Mouse (Mus musculus): ENCODE measurements around the gene Tbc1d14. TPM values are rescaled to one million over a fixed set of nuclear protein-coding genes. Genes with fewer than 3 reads are reported as not detected.

Tbc1d14 gene
- polyA plus RNA-seq, 1 experiment from 2014 or later: 49.9 TPM

GRCm38 (mm10) chr5:36449710-36450358, 143.2 kb downstream of the Tbc1d14 start:
- Histone ChIP-seq H3K9ac (ENCODE audit: low read depth, low read length) (no peak overlapping the region), H3K4me2 (replicated peaks; ENCODE audit: low read depth, low read length) (no peak overlapping the region), H3K27ac (ENCODE audit: low read depth, low read length) (no peak overlapping the region), H3K36me3 (ENCODE audit: control insufficient read depth, insufficient read depth, low read length) (no peaks in the 10 kb centered on the region), H3K9me3 (ENCODE audit: control insufficient read depth, low read length) (no peaks in the 10 kb centered on the region), H3K27me3 (ENCODE audit: control insufficient read depth, insufficient read depth, low read length) (no peaks in the 10 kb centered on the region), H3K4me3 (ENCODE audit: low read length) (no peak overlapping the region), H3K4me1 (ENCODE audit: control insufficient read depth, insufficient read depth, low read length) (no peaks in the 10 kb centered on the region)
- WGBS: 60% methylated on average over 6 of the region's 6 CpGs
- ATAC-seq (ENCODE audit: low FRiP score, low TSS enrichment): no peak

- no peaks in the 10 kb centered on the region for H3K27me3 ChIP-seq (ENCODE audit: control insufficient read depth, insufficient read depth, low read length)
- H3K36me3 ChIP-seq (ENCODE audit: control insufficient read depth, insufficient read depth, low read length): no peaks in the 10 kb centered on the region
- no peak for ATAC-seq (ENCODE audit: low FRiP score, low TSS enrichment)
- no peak overlapping the region for H3K27ac ChIP-seq (ENCODE audit: low read depth, low read length)
- 92% methylated on average over 12 of the region's 12 CpGs for WGBS
- no peak overlapping the region for H3K4me2 ChIP-seq (replicated peaks; ENCODE audit: low read depth, low read length)
- no peak overlapping the region for H3K4me3 ChIP-seq (ENCODE audit: low read length)
- no peaks in the 10 kb centered on the region for H3K4me1 ChIP-seq (ENCODE audit: control insufficient read depth, insufficient read depth, low read length)
- no peak overlapping the region for H3K9ac ChIP-seq (ENCODE audit: low read depth, low read length)
- no peaks in the 10 kb centered on the region for H3K9me3 ChIP-seq (ENCODE audit: control insufficient read depth, low read length)
Measured at GRCm38 (mm10) chr5:36447872-36448271, 145.2 kb downstream of the Tbc1d14 start.

GRCm38 (mm10) chr5:36446166-36446890, 146.7 kb downstream of the Tbc1d14 start:
- no peak overlapping the region for H3K4me2 ChIP-seq (replicated peaks; ENCODE audit: low read depth, low read length)
- no peaks in the 10 kb centered on the region for H3K4me1 ChIP-seq (ENCODE audit: control insufficient read depth, insufficient read depth, low read length)
- no peaks in the 10 kb centered on the region for H3K27me3 ChIP-seq (ENCODE audit: control insufficient read depth, insufficient read depth, low read length)
- ATAC-seq (ENCODE audit: low FRiP score, low TSS enrichment): no peak
- H3K9ac ChIP-seq (ENCODE audit: low read depth, low read length): no peak overlapping the region
- H3K9me3 ChIP-seq (ENCODE audit: control insufficient read depth, low read length): no peaks in the 10 kb centered on the region
- H3K36me3 ChIP-seq (ENCODE audit: control insufficient read depth, insufficient read depth, low read length): no peaks in the 10 kb centered on the region
- no peak overlapping the region for H3K27ac ChIP-seq (ENCODE audit: low read depth, low read length)
- WGBS: 46% methylated on average over 9 of the region's 9 CpGs
- no peak overlapping the region for H3K4me3 ChIP-seq (ENCODE audit: low read length)

GRCm38 (mm10) chr5:36445028-36445427, 148.0 kb downstream of the Tbc1d14 start:
- ATAC-seq (ENCODE audit: low FRiP score, low TSS enrichment): no peak
- no peak overlapping the region for H3K27ac ChIP-seq (ENCODE audit: low read depth, low read length)
- no peaks in the 10 kb centered on the region for H3K27me3 ChIP-seq (ENCODE audit: control insufficient read depth, insufficient read depth, low read length)
- no peak overlapping the region for H3K4me3 ChIP-seq (ENCODE audit: low read length)
- H3K9me3 ChIP-seq (ENCODE audit: control insufficient read depth, low read length): no peaks in the 10 kb centered on the region
- H3K36me3 ChIP-seq (ENCODE audit: control insufficient read depth, insufficient read depth, low read length): no peaks in the 10 kb centered on the region
- H3K9ac ChIP-seq (ENCODE audit: low read depth, low read length): no peak overlapping the region
- no peaks in the 10 kb centered on the region for H3K4me1 ChIP-seq (ENCODE audit: control insufficient read depth, insufficient read depth, low read length)
- WGBS: 30% methylated on average over 8 of the region's 8 CpGs
- H3K4me2 ChIP-seq (replicated peaks; ENCODE audit: low read depth, low read length): no peak overlapping the region

GRCm38 (mm10) chr5:36444611-36445010, 148.5 kb downstream of the Tbc1d14 start:
- H3K4me2 ChIP-seq (replicated peaks; ENCODE audit: low read depth, low read length): no peak overlapping the region
- H3K36me3 ChIP-seq (ENCODE audit: control insufficient read depth, insufficient read depth, low read length): no peaks in the 10 kb centered on the region
- no peaks in the 10 kb centered on the region for H3K4me1 ChIP-seq (ENCODE audit: control insufficient read depth, insufficient read depth, low read length)
- no peaks in the 10 kb centered on the region for H3K27me3 ChIP-seq (ENCODE audit: control insufficient read depth, insufficient read depth, low read length)
- H3K9ac ChIP-seq (ENCODE audit: low read depth, low read length): no peak overlapping the region
- 50% methylated on average over 4 of the region's 4 CpGs for WGBS
- H3K27ac ChIP-seq (ENCODE audit: low read depth, low read length): no peak overlapping the region
- ATAC-seq (ENCODE audit: low FRiP score, low TSS enrichment): no peak
- H3K4me3 ChIP-seq (ENCODE audit: low read length): no peak overlapping the region
- H3K9me3 ChIP-seq (ENCODE audit: control insufficient read depth, low read length): no peaks in the 10 kb centered on the region

GRCm38 (mm10) chr5:36440741-36441140, 152.3 kb downstream of the Tbc1d14 start:
- no peak overlapping the region for H3K27ac ChIP-seq (ENCODE audit: low read depth, low read length)
- WGBS: 79% methylated on average over 3 of the region's 3 CpGs
- H3K27me3 ChIP-seq (ENCODE audit: control insufficient read depth, insufficient read depth, low read length): no peaks in the 10 kb centered on the region
- no peak overlapping the region for H3K4me2 ChIP-seq (replicated peaks; ENCODE audit: low read depth, low read length)
- H3K4me3 ChIP-seq (ENCODE audit: low read length): no peak overlapping the region
- ATAC-seq (ENCODE audit: low FRiP score, low TSS enrichment): no peak
- H3K9me3 ChIP-seq (ENCODE audit: control insufficient read depth, low read length): no peaks in the 10 kb centered on the region
- no peaks in the 10 kb centered on the region for H3K4me1 ChIP-seq (ENCODE audit: control insufficient read depth, insufficient read depth, low read length)
- no peak overlapping the region for H3K9ac ChIP-seq (ENCODE audit: low read depth, low read length)
- no peaks in the 10 kb centered on the region for H3K36me3 ChIP-seq (ENCODE audit: control insufficient read depth, insufficient read depth, low read length)

Other genes with a start within 250 kb of the Tbc1d14 start
- gene Sorcs2, start 195.1 kb downstream of the Tbc1d14 start, polyA plus RNA-seq (2014; fragmentation: Nextera tagmentation; extraction: Ambion mirVana): 7.1 and 10.3 TPM in 2 replicates
- gene Grpel1, start 128.3 kb downstream of the Tbc1d14 start, polyA plus RNA-seq (2014; fragmentation: Nextera tagmentation; extraction: Ambion mirVana): 60.1 and 61.8 TPM in 2 replicates
- gene Tada2b, start 109.0 kb downstream of the Tbc1d14 start, polyA plus RNA-seq (2014; fragmentation: Nextera tagmentation; extraction: Ambion mirVana): 3.4 and 3.8 TPM in 2 replicates
- gene Ccdc96, start 108.7 kb downstream of the Tbc1d14 start, polyA plus RNA-seq (2014; fragmentation: Nextera tagmentation; extraction: Ambion mirVana): 0.17 and 0.58 TPM in 2 replicates
- gene D5Ertd579e, start 102.7 kb upstream of the Tbc1d14 start, polyA plus RNA-seq (2014; fragmentation: Nextera tagmentation; extraction: Ambion mirVana): 17.7 and 30.7 TPM in 2 replicates
- gene Bloc1s4, start 155.4 kb upstream of the Tbc1d14 start, polyA plus RNA-seq (2014; fragmentation: Nextera tagmentation; extraction: Ambion mirVana): 26.1 and 26.7 TPM in 2 replicates
- gene Mrfap1, start 203.5 kb upstream of the Tbc1d14 start, polyA plus RNA-seq (2014; fragmentation: Nextera tagmentation; extraction: Ambion mirVana): 639 and 714 TPM in 2 replicates
- 5.1 and 11.2 TPM in 2 replicates for gene Man2b2, start 237.4 kb upstream of the Tbc1d14 start, polyA plus RNA-seq (2014; fragmentation: Nextera tagmentation; extraction: Ambion mirVana)

Measured in kidney, embryonic 14.5 days (tissue).